Comparison of ENCODE assay signal across 12 mouse cellular contexts in genomic region chr13:44085621-44086510, GRCm38 (mm10).
DNase-seq lines count a peak whose midpoint lies in the region.
"Had no signal": no experiment of that assay in that cellular context is flagged by ENCODE, and none has a peak within 500 bp of the region (broad histone marks: within the 10 kb centered on the region; RNA-seq: fewer than 3 reads in every experiment).

No protein-coding gene starts in this region.

- no peaks in the 10 kb centered on the region for H3K27me3 ChIP-seq in heart, embryonic 10.5 days (ENCODE audit: insufficient read depth, poor library complexity, severe bottlenecking)
- H3K27me3 ChIP-seq in limb, embryonic 10.5 days (ENCODE audit: low read depth, poor library complexity, severe bottlenecking) = no peaks in the 10 kb centered on the region
- H3K27me3 ChIP-seq: kidney, embryonic 15.5 days; liver, embryonic 13.5 days had no signal

- peak; percentile 72 for DNase-seq in heart, embryonic 10.5 days (ENCODE audit: low spot score)
- no peak for DNase-seq in heart, postnatal 36 days
- DNase-seq in retina, postnatal 1 day = peak; percentile 17
- no peak for DNase-seq in retina, embryonic 14.5 days (ENCODE audit: low spot score)
- DNase-seq in limb, embryonic 10.5 days (ENCODE audit: low spot score) = peak; percentile 24
- DNase-seq in c-Kit-positive CD71-positive TER-119-positive erythroid progenitor cells, embryonic 14.5 days (ENCODE audit: low spot score) = no peak
- DNase-seq in urinary bladder, adult 2 months (ENCODE audit: low spot score) = no peak
- no peak for DNase-seq in urinary bladder, postnatal 10 days (ENCODE audit: low spot score)
- DNase-seq: liver, embryonic 13.5 days; midbrain, embryonic 14.5 days; thymus, postnatal 4 days had no signal

- no peaks in the 10 kb centered on the region for H3K36me3 ChIP-seq in heart, embryonic 10.5 days
- no peaks in the 10 kb centered on the region for H3K36me3 ChIP-seq in limb, embryonic 10.5 days
- H3K36me3 ChIP-seq: kidney, embryonic 15.5 days; liver, embryonic 13.5 days had no signal

- peaks cover 21% of the 10 kb centered on the region for H3K4me1 ChIP-seq in heart, embryonic 10.5 days
- no peaks in the 10 kb centered on the region; the same call in 1 of the 2 replicates for H3K4me1 ChIP-seq in limb, embryonic 10.5 days
- H3K4me1 ChIP-seq: liver, embryonic 13.5 days had no signal

- peak overlapping the region; percentile 76 for H3K27ac ChIP-seq in heart, embryonic 10.5 days
- H3K27ac ChIP-seq in limb, embryonic 10.5 days = no peak overlapping the region
- H3K27ac ChIP-seq: kidney, embryonic 15.5 days; liver, embryonic 13.5 days had no signal

- WGBS in heart, embryonic 10.5 days = 56% methylated on average over 10 of the region's 10 CpGs
- 78% methylated on average over 10 of the region's 10 CpGs for WGBS in limb, embryonic 10.5 days

- no peaks in the 10 kb centered on the region for H3K9me3 ChIP-seq in heart, embryonic 10.5 days
- no peaks in the 10 kb centered on the region for H3K9me3 ChIP-seq in limb, embryonic 10.5 days (replicated peaks)
- H3K9me3 ChIP-seq: kidney, embryonic 15.5 days; liver, embryonic 13.5 days had no signal

- no peak overlapping the region for H3K4me3 ChIP-seq in heart, embryonic 10.5 days
- no peak overlapping the region for H3K4me3 ChIP-seq in limb, embryonic 10.5 days
- H3K4me3 ChIP-seq: kidney, embryonic 15.5 days; liver, embryonic 13.5 days had no signal

- intact Hi-C loops in heart, postnatal 36 days (cut with DNase I) = no loop called here

Comparison
In these comparisons a context has a peak if more than half of its experiments do, and no peak if none do; other contexts are left out.
1. DNase-seq: peak in heart, embryonic 10.5 days (single experiment), retina, postnatal 1 day (single experiment) and limb, embryonic 10.5 days (single experiment); none in heart, postnatal 36 days (0 of 2), retina, embryonic 14.5 days (single experiment), c-Kit-positive CD71-positive TER-119-positive erythroid progenitor cells, embryonic 14.5 days (single experiment), urinary bladder, adult 2 months (single experiment) and urinary bladder, postnatal 10 days (single experiment).